Mouse (Mus musculus): Measurements from ENCODE around the gene 9830107B12Rik. TPM values are rescaled to one million over a fixed set of nuclear protein-coding genes. Genes with fewer than 3 reads are reported as not detected.
A peak's percentile ranks its signal among the peaks of the same experiment; 100 is the strongest.

9830107B12Rik gene
- polyA plus RNA-seq, 1 experiment = not detected

- Histone ChIP-seq H3K4me1 (ENCODE audit: control insufficient read depth, insufficient read depth, low read length) (peaks cover 3% of the 10 kb centered on the region; the same call in 1 of the 2 replicates), H3K36me3 (ENCODE audit: control insufficient read depth, insufficient read depth, low read length) (no peaks in the 10 kb centered on the region), H3K27me3 (replicated peaks; ENCODE audit: control insufficient read depth, insufficient read depth, low read length) (peaks cover 10% of the 10 kb centered on the region; the same call in 1 of the 2 replicates), H3K4me3 (ENCODE audit: insufficient read depth, low read depth, low read length) (no peak overlapping the region), H3K27ac (ENCODE audit: insufficient read depth, low read depth, low read length) (no peak overlapping the region)
- WGBS = 14% methylated on average over 20 of the region's 20 CpGs
- DNase-seq = no peak
- TF ChIP-seq POLR2A (IDR thresholded peaks at IDR 0.05; ENCODE audit: low read depth, low read length) = no peak
- no peak for TF ChIP-seq CTCF (conservative IDR thresholded peaks at IDR 0.05; ENCODE audit: insufficient read depth, insufficient read length, low read depth, low read length)
Observed at GRCm38 (mm10) chr17:48094820-48095680, 51.0 kb downstream of the 9830107B12Rik start.

- H3K4me1 ChIP-seq (ENCODE audit: control insufficient read depth, insufficient read depth, low read length) = peaks cover under 1% of the 10 kb centered on the region; the same call in 1 of the 2 replicates
- 77% methylated on average over 5 of the region's 5 CpGs for WGBS
- H3K36me3 ChIP-seq (ENCODE audit: control insufficient read depth, insufficient read depth, low read length) = no peaks in the 10 kb centered on the region
- no peak overlapping the region for H3K4me3 ChIP-seq (ENCODE audit: insufficient read depth, low read depth, low read length)
- peaks cover 8% of the 10 kb centered on the region; the same call in 1 of the 2 replicates for H3K27me3 ChIP-seq (replicated peaks; ENCODE audit: control insufficient read depth, insufficient read depth, low read length)
- H3K27ac ChIP-seq (ENCODE audit: insufficient read depth, low read depth, low read length) = no peak overlapping the region
- TF ChIP-seq CTCF (conservative IDR thresholded peaks at IDR 0.05; ENCODE audit: insufficient read depth, insufficient read length, low read depth, low read length) = 0 out of 2 replicates have a peak, but pooled peaks have one; percentile 4
- TF ChIP-seq POLR2A (IDR thresholded peaks at IDR 0.05; ENCODE audit: low read depth, low read length) = no peak
- DNase-seq = no peak
Observed at GRCm38 (mm10) chr17:48093286-48093817, 52.7 kb downstream of the 9830107B12Rik start.

GRCm38 (mm10) chr17:48090305-48090704, 55.8 kb downstream of the 9830107B12Rik start:
- Histone ChIP-seq H3K27ac (ENCODE audit: insufficient read depth, low read depth, low read length) (no peak overlapping the region), H3K27me3 (replicated peaks; ENCODE audit: control insufficient read depth, insufficient read depth, low read length) (no peaks in the 10 kb centered on the region), H3K4me3 (ENCODE audit: insufficient read depth, low read depth, low read length) (no peak overlapping the region), H3K36me3 (ENCODE audit: control insufficient read depth, insufficient read depth, low read length) (no peaks in the 10 kb centered on the region), H3K4me1 (ENCODE audit: control insufficient read depth, insufficient read depth, low read length) (no peaks in the 10 kb centered on the region)
- 74% methylated on average over 12 of the region's 12 CpGs for WGBS
- no peak for DNase-seq
- no peak for TF ChIP-seq POLR2A (IDR thresholded peaks at IDR 0.05; ENCODE audit: low read depth, low read length)
- no peak for TF ChIP-seq CTCF (conservative IDR thresholded peaks at IDR 0.05; ENCODE audit: insufficient read depth, insufficient read length, low read depth, low read length)

GRCm38 (mm10) chr17:48089446-48089845, 56.6 kb downstream of the 9830107B12Rik start:
- no peaks in the 10 kb centered on the region for H3K4me1 ChIP-seq (ENCODE audit: control insufficient read depth, insufficient read depth, low read length)
- no peak for DNase-seq
- no peak overlapping the region for H3K4me3 ChIP-seq (ENCODE audit: insufficient read depth, low read depth, low read length)
- 88% methylated on average over 2 of the region's 2 CpGs for WGBS
- TF ChIP-seq POLR2A (IDR thresholded peaks at IDR 0.05; ENCODE audit: low read depth, low read length) (no peak), CTCF (conservative IDR thresholded peaks at IDR 0.05; ENCODE audit: insufficient read depth, insufficient read length, low read depth, low read length) (no peak)
- no peaks in the 10 kb centered on the region for H3K36me3 ChIP-seq (ENCODE audit: control insufficient read depth, insufficient read depth, low read length)
- no peaks in the 10 kb centered on the region for H3K27me3 ChIP-seq (replicated peaks; ENCODE audit: control insufficient read depth, insufficient read depth, low read length)
- H3K27ac ChIP-seq (ENCODE audit: insufficient read depth, low read depth, low read length) = no peak overlapping the region

- Histone ChIP-seq H3K4me1 (ENCODE audit: control insufficient read depth, insufficient read depth, low read length) (no peaks in the 10 kb centered on the region), H3K36me3 (ENCODE audit: control insufficient read depth, insufficient read depth, low read length) (no peaks in the 10 kb centered on the region), H3K4me3 (ENCODE audit: insufficient read depth, low read depth, low read length) (no peak within 1 kb of the TSS), H3K27me3 (replicated peaks; ENCODE audit: control insufficient read depth, insufficient read depth, low read length) (no peaks in the 10 kb centered on the region), H3K27ac (ENCODE audit: insufficient read depth, low read depth, low read length) (no peak within 1 kb of the TSS)
- TF ChIP-seq POLR2A (IDR thresholded peaks at IDR 0.05; ENCODE audit: low read depth, low read length) (no peak), CTCF (conservative IDR thresholded peaks at IDR 0.05; ENCODE audit: insufficient read depth, insufficient read length, low read depth, low read length) (no peak)
- DNase-seq = no peak
Observed at GRCm38 (mm10) chr17:48089019-48089418, 57.0 kb downstream of the 9830107B12Rik start, which contains the start of gene 1700067P10Rik. TSS of gene 1700067P10Rik (plus strand) at chr17:48089319.

GRCm38 (mm10) chr17:48080626-48081025, 65.4 kb downstream of the 9830107B12Rik start:
- no peak overlapping the region for H3K4me3 ChIP-seq (ENCODE audit: insufficient read depth, low read depth, low read length)
- 52% methylated on average over 3 of the region's 3 CpGs for WGBS

More at GRCm38 (mm10) chr17:48080626-48081025, 65.4 kb downstream of the 9830107B12Rik start:
- no peak overlapping the region for H3K27ac ChIP-seq (ENCODE audit: insufficient read depth, low read depth, low read length)
- no peaks in the 10 kb centered on the region for H3K4me1 ChIP-seq (ENCODE audit: control insufficient read depth, insufficient read depth, low read length)
- TF ChIP-seq CTCF (conservative IDR thresholded peaks at IDR 0.05; ENCODE audit: insufficient read depth, insufficient read length, low read depth, low read length) (no peak), POLR2A (IDR thresholded peaks at IDR 0.05; ENCODE audit: low read depth, low read length) (no peak)
- DNase-seq = no peak
- no peaks in the 10 kb centered on the region for H3K36me3 ChIP-seq (ENCODE audit: control insufficient read depth, insufficient read depth, low read length)
- no peaks in the 10 kb centered on the region for H3K27me3 ChIP-seq (replicated peaks; ENCODE audit: control insufficient read depth, insufficient read depth, low read length)

Other genes starting within 250 kb of the 9830107B12Rik start
- 23.5 and 27.4 TPM in 2 replicates for gene Foxp4, start 221.6 kb downstream of the 9830107B12Rik start, polyA plus RNA-seq (2012; rRNA removed)
- not detected in 2 replicates for gene 1700122O11Rik, start 108.0 kb downstream of the 9830107B12Rik start, polyA plus RNA-seq (2012; rRNA removed)
- gene 1700067P10Rik, start 56.9 kb downstream of the 9830107B12Rik start, polyA plus RNA-seq (2012; rRNA removed) = not detected in 2 replicates
- 0.15 and 0.27 TPM in 2 replicates for gene A530064D06Rik, start 21.0 kb upstream of the 9830107B12Rik start, polyA plus RNA-seq (2012; rRNA removed)
- 0.03 TPM in 2 replicates for gene Trem1, start 86.5 kb upstream of the 9830107B12Rik start, polyA plus RNA-seq (2012; rRNA removed)
- 0.11 and 0.19 TPM in 2 replicates for gene Trem3, start 101.5 kb upstream of the 9830107B12Rik start, polyA plus RNA-seq (2012; rRNA removed)
- 0.91 and 0.92 TPM in 2 replicates for gene Treml4, start 118.0 kb upstream of the 9830107B12Rik start, polyA plus RNA-seq (2012; rRNA removed)
- 0.07 and 3.1 TPM in 2 replicates for gene Treml2, start 153.2 kb upstream of the 9830107B12Rik start, polyA plus RNA-seq (2012; rRNA removed)
- 0.08 and 0.45 TPM in 2 replicates for gene B430306N03Rik, start 169.9 kb upstream of the 9830107B12Rik start, polyA plus RNA-seq (2012; rRNA removed)
- gene Trem2, start 200.1 kb upstream of the 9830107B12Rik start, polyA plus RNA-seq (2012; rRNA removed) = 0.62 and 0.75 TPM in 2 replicates
- 0.09 and 0.15 TPM in 2 replicates for gene Treml1, start 213.6 kb upstream of the 9830107B12Rik start, polyA plus RNA-seq (2012; rRNA removed)

All from kidney, adult 2 months (tissue).